In genomic region chr4:128711455-128712135, GRCm38 (mm10) we compare ENCODE assay signal across 7 mouse cellular contexts. TPM values are rescaled to one million over a fixed set of nuclear protein-coding genes. Genes with fewer than 3 reads are reported as not detected.
DNase-seq lines count a peak whose midpoint lies in the region; ATAC-seq lines count a peak whose summit lies in the region.

No protein-coding gene starts in this region.

- H3K36me3 ChIP-seq in embryonic facial prominence, embryonic 10.5 days (replicated peaks), result peaks cover 4% of the 10 kb centered on the region
- peaks cover 19% of the 10 kb centered on the region; the same call in 1 of the 2 replicates for H3K36me3 ChIP-seq in limb, embryonic 10.5 days
- H3K36me3 ChIP-seq in midbrain, embryonic 14.5 days (ENCODE audit: control insufficient read depth, insufficient read depth, low read length), result peaks cover 9% of the 10 kb centered on the region

- H3K4me1 ChIP-seq in embryonic facial prominence, embryonic 10.5 days, result peaks cover 77% of the 10 kb centered on the region
- peaks cover 60% of the 10 kb centered on the region for H3K4me1 ChIP-seq in limb, embryonic 10.5 days
- H3K4me1 ChIP-seq in midbrain, embryonic 14.5 days (ENCODE audit: control insufficient read depth, insufficient read depth, low read length), result peaks cover 42% of the 10 kb centered on the region

- peak overlapping the region; percentile 71 for H3K27ac ChIP-seq in embryonic facial prominence, embryonic 10.5 days (replicated peaks)
- H3K27ac ChIP-seq in limb, embryonic 10.5 days, result peak overlapping the region; percentile 70
- peak overlapping the region; percentile 57; the same call in 1 of the 2 replicates for H3K27ac ChIP-seq in midbrain, embryonic 14.5 days (replicated peaks; ENCODE audit: low read depth, low read length)

- peaks cover 36% of the 10 kb centered on the region for H3K27me3 ChIP-seq in embryonic facial prominence, embryonic 10.5 days (replicated peaks; ENCODE audit: low read depth, poor library complexity, severe bottlenecking)
- no peaks in the 10 kb centered on the region for H3K27me3 ChIP-seq in limb, embryonic 10.5 days (ENCODE audit: low read depth, poor library complexity, severe bottlenecking)
- no peaks in the 10 kb centered on the region for H3K27me3 ChIP-seq in midbrain, embryonic 14.5 days (ENCODE audit: control insufficient read depth, insufficient read depth, low read length)

- peak; percentile 95 for DNase-seq in adrenal gland, postnatal 10 days
- DNase-seq in embryonic facial prominence, embryonic 10.5 days (ENCODE audit: low spot score), result peak; percentile 94
- DNase-seq in kidney, adult 11 months, result peak; percentile 90
- peak; percentile 96 for DNase-seq in limb, embryonic 10.5 days (ENCODE audit: low spot score)
- peak; percentile 97 for DNase-seq in midbrain, embryonic 14.5 days
- DNase-seq in spleen, adult 18-20 months, result peak; percentile 78 to 88

- H3K9ac ChIP-seq in midbrain, embryonic 14.5 days (replicated peaks; ENCODE audit: low read length), result no peak overlapping the region; the same call in 1 of the 2 replicates

- H3K9me3 ChIP-seq in embryonic facial prominence, embryonic 10.5 days, result no peaks in the 10 kb centered on the region
- no peaks in the 10 kb centered on the region for H3K9me3 ChIP-seq in limb, embryonic 10.5 days (replicated peaks)
- H3K9me3 ChIP-seq in midbrain, embryonic 14.5 days (ENCODE audit: control insufficient read depth, low read length), result no peaks in the 10 kb centered on the region

- peak overlapping the region; percentile 49 for H3K4me2 ChIP-seq in midbrain, embryonic 14.5 days (ENCODE audit: low read length)

- WGBS in embryonic facial prominence, embryonic 10.5 days, result 3% methylated on average over 24 of the region's 24 CpGs
- WGBS in limb, embryonic 10.5 days, result 16% methylated on average over 24 of the region's 24 CpGs
- 4% methylated on average over 24 of the region's 24 CpGs for WGBS in midbrain, embryonic 14.5 days

- ATAC-seq in granulocyte monocyte progenitor cell, adult 5-6 weeks (replicated peaks; ENCODE audit: poor library complexity, severe bottlenecking), result peak; percentile 78
- ATAC-seq in midbrain, embryonic 14.5 days (ENCODE audit: low FRiP score, low TSS enrichment), result peak; percentile 49

- H3K4me3 ChIP-seq in embryonic facial prominence, embryonic 10.5 days, result peak overlapping the region; percentile 50
- H3K4me3 ChIP-seq in limb, embryonic 10.5 days, result peak overlapping the region; percentile 35
- H3K4me3 ChIP-seq in midbrain, embryonic 14.5 days (replicated peaks; ENCODE audit: low read depth, low read length), result no peak overlapping the region

RNA-seq across cellular contexts. Expression of gene A3galt2, which starts 43.6 kb away (rescaled TPM):
- under 1 TPM; 0.12 TPM for total RNA-seq in adrenal gland, postnatal 10 days (2021)
- polyA plus RNA-seq in embryonic facial prominence, embryonic 10.5 days (2016; fragmentation: Nextera tagmentation; extraction: Ambion mirVana), result 0.09 and 0.12 TPM in 2 replicates
- total RNA-seq in granulocyte monocyte progenitor cell, adult 5-6 weeks (2014; fragmentation: Nextera tagmentation), result not detected in 2 replicates
- total RNA-seq in granulocyte monocyte progenitor cell, adult 5-6 weeks (2017), result 0.04 TPM in 1 of 2 replicates, not detected in the other
- polyA plus RNA-seq in limb, embryonic 10.5 days (2016; fragmentation: Nextera tagmentation; extraction: Ambion mirVana), result 0.10 TPM in 1 of 2 replicates, not detected in the other
- 0.47 and 0.74 TPM in 2 replicates for polyA plus RNA-seq in midbrain, embryonic 14.5 days (2014; fragmentation: Nextera tagmentation; extraction: Ambion mirVana)

RNA-seq across cellular contexts. Expression of gene Phc2, which starts 57.1 kb away (rescaled TPM):
- total RNA-seq in adrenal gland, postnatal 10 days (2021), result 10 to 100 TPM; 76.2 to 77.8 TPM
- polyA plus RNA-seq in embryonic facial prominence, embryonic 10.5 days (2016; fragmentation: Nextera tagmentation; extraction: Ambion mirVana), result 69.5 and 84.4 TPM in 2 replicates
- 33.7 and 47.2 TPM in 2 replicates for total RNA-seq in granulocyte monocyte progenitor cell, adult 5-6 weeks (2014; fragmentation: Nextera tagmentation)
- 8.7 and 17.5 TPM in 2 replicates for total RNA-seq in granulocyte monocyte progenitor cell, adult 5-6 weeks (2017)
- 71.1 and 76.8 TPM in 2 replicates for polyA plus RNA-seq in limb, embryonic 10.5 days (2016; fragmentation: Nextera tagmentation; extraction: Ambion mirVana)
- polyA plus RNA-seq in midbrain, embryonic 14.5 days (2014; fragmentation: Nextera tagmentation; extraction: Ambion mirVana), result 48.4 and 54.2 TPM in 2 replicates
